Mouse (Mus musculus) bone marrow, adult 2 months (tissue): ENCODE results near the gene Klf8.

Experiments used
- CTCF ChIP-seq: fragments of 200-500 bp; IDR thresholded peaks from 2 replicates; pipeline ENCODE4 v1.5.1; 2011; ENCODE audit warnings: low read length, control low read depth; ENCODE audit not compliant: control insufficient read depth, insufficient read depth
- POLR2A ChIP-seq: fragments of 200-500 bp; IDR thresholded peaks from 2 replicates; pipeline ENCODE4 v1.6.1; 2011; ENCODE audit warnings: low read depth, mild to moderate bottlenecking, control low read depth, low read length, borderline replicate concordance; ENCODE audit not compliant: control insufficient read depth

DNA sequence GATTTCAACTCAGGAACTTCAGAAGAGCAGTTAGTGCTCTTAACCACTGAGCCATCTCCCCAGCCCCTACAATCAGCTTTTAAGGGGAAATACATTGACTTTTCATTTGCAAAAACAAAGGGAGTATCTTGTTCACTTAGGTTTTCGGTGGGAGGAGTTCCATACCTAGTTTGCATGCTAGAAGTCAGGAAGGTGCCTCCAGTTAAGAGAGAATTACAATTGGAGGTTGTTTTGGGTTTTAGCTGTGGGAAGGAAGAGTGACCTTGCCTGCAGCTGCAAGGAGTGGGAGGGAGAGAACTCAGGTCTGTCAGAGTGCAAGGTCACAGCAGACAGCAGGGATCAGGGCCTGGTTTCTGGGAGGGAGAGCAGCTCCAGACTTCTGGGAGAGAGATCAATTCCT is 26.2 kb upstream of the Klf8 start:
- no peak for TF ChIP-seq POLR2A
- TF ChIP-seq CTCF, result no peak
